Mouse (Mus musculus) testis, adult 2 months (tissue): Measurements from ENCODE around the gene Prcd.

Experiments used
- CTCF ChIP-seq: fragments of 200-500 bp; IDR thresholded peaks from 2 replicates; pipeline ENCODE4 v1.5.1; 2012; ENCODE audit warnings: low read depth, mild to moderate bottlenecking, inconsistent platforms, low read length, moderate library complexity; ENCODE audit not compliant: control insufficient read depth, insufficient read depth, insufficient replicate concordance
- POLR2A ChIP-seq: fragments of 200-500 bp; IDR thresholded peaks from 2 replicates; pipeline ENCODE4 v1.6.1; 2012; ENCODE audit warnings: low read depth, mild to moderate bottlenecking, inconsistent platforms, low read length, moderate library complexity; ENCODE audit not compliant: control insufficient read depth

- TF ChIP-seq POLR2A (no peak), CTCF (no peak)
Measured at GRCm38 (mm10) chr11:116695194-116695880, 42.0 kb downstream of the Prcd start.
